Mouse (Mus musculus) C2C12 (cell line): ENCODE measurements around the gene Chn2. TPM values are rescaled to one million over a fixed set of nuclear protein-coding genes. Genes with fewer than 3 reads are reported as not detected.

Experiments used
- H3K27me3 ChIP-seq: one replicate; pipeline ENCODE4 v1.6.1; 2011; ENCODE audit not compliant: control insufficient read depth, insufficient read depth, insufficient read length
- H3K36me3 ChIP-seq: one replicate; pipeline ENCODE4 v1.6.1; 2011; ENCODE audit not compliant: control insufficient read depth, insufficient read depth
- H3K4me3 ChIP-seq: one replicate; pipeline ENCODE4 v1.5.1; 2011; ENCODE audit warnings: mild to moderate bottlenecking, control low read depth; ENCODE audit not compliant: poor library complexity, insufficient read depth, severe bottlenecking
- H3K79me2 ChIP-seq: one replicate; pipeline ENCODE4 v1.6.1; 2011; ENCODE audit not compliant: control insufficient read depth, insufficient read depth
- H3K79me3 ChIP-seq: one replicate; pipeline ENCODE4 v1.6.1; 2011; ENCODE audit warnings: low read depth, control low read depth
- H3ac ChIP-seq: one replicate; pipeline ENCODE3; 2011; ENCODE audit warnings: low read depth; ENCODE audit not compliant: control insufficient read depth, insufficient read length
- CEBPB ChIP-seq: IDR thresholded peaks from one replicate; pipeline ENCODE4 v1.6.1; 2011; ENCODE audit warnings: low read depth, mild to moderate bottlenecking, control low read depth, moderate library complexity
- CTCF ChIP-seq: IDR thresholded peaks from one replicate; pipeline ENCODE4 v1.5.1; 2011; ENCODE audit not compliant: control insufficient read depth, insufficient read depth, insufficient read length
- FOSL1 ChIP-seq: IDR thresholded peaks from one replicate; pipeline ENCODE4 v1.8.0; 2011; ENCODE audit warnings: mild to moderate bottlenecking, low read length; ENCODE audit not compliant: poor library complexity, insufficient read depth, severe bottlenecking
- MAX ChIP-seq: IDR thresholded peaks from one replicate; pipeline ENCODE4 v1.6.1; 2011; ENCODE audit warnings: mild to moderate bottlenecking, control low read depth
- MYOD1 ChIP-seq: IDR thresholded peaks from one replicate; pipeline ENCODE4 v1.6.1; 2011; ENCODE audit warnings: low read depth; ENCODE audit not compliant: control insufficient read depth, insufficient read length
- MYOG ChIP-seq: IDR thresholded peaks from one replicate; pipeline ENCODE4 v1.6.1; 2011; ENCODE audit not compliant: control insufficient read depth, insufficient read length; ENCODE audit errors: extremely low read depth
- USF1 ChIP-seq: IDR thresholded peaks from one replicate; pipeline ENCODE4 v1.6.1; 2011; ENCODE audit warnings: low read depth, mild to moderate bottlenecking, control low read depth, moderate library complexity
- polyA plus RNA-seq: library from polyadenylated mRNA; unstranded; fragments of >200 nt; fragmentation: generic; extraction: Trizol; gene quantifications from one replicate; pipeline ENCODE4 v1.2.1, GENCODE M21; 2012; ENCODE audit warnings: missing spikeins

Chn2 gene
- polyA plus RNA-seq, 1 experiment = 6.4 TPM

DNA sequence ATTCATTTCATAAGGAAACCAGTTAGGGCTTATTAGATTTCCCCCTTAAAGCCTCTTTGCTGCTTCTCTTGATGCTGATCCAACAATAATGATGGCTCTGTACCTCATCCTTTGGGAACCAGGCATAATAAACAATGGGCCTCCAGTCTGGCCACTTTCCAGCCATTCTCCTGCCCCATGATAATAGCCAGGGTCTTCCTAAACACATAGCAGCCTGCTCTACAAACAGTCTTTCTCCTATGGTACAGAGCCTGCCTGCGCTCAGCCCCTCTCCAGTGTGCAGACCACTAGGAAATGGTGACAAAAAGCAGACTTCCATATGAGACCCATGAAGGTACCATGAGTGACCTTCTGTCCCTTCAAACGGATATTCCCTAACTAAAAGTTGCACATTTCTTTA is 260.1 kb downstream of the Chn2 start:
- TF ChIP-seq CTCF (no peak), MYOG (no peak), MAX (no peak), USF1 (no peak), MYOD1 (no peak), CEBPB (no peak), FOSL1 (no peak)
- Histone ChIP-seq H3K79me3 (no peaks in the 10 kb centered on the region), H3K4me3 (no peak overlapping the region), H3K79me2 (no peaks in the 10 kb centered on the region), H3K27me3 (no peaks in the 10 kb centered on the region), H3K36me3 (no peaks in the 10 kb centered on the region), H3ac (no peak overlapping the region)

- TF ChIP-seq MYOG (no peak), MAX (no peak), MYOD1 (no peak), USF1 (no peak)
- Histone ChIP-seq H3K79me2 (no peaks in the 10 kb centered on the region), H3K27me3 (no peaks in the 10 kb centered on the region), H3K36me3 (no peaks in the 10 kb centered on the region), H3K79me3 (no peaks in the 10 kb centered on the region), H3K4me3 (no peak overlapping the region), H3ac (no peak overlapping the region)
These were observed 266.4 kb downstream of the Chn2 start for GRCm38 (mm10) chr6:54305777-54306176.

- no peak overlapping the region for H3ac ChIP-seq
- H3K79me3 ChIP-seq = no peaks in the 10 kb centered on the region
- no peaks in the 10 kb centered on the region for H3K79me2 ChIP-seq
- H3K36me3 ChIP-seq = no peaks in the 10 kb centered on the region
- H3K27me3 ChIP-seq = no peaks in the 10 kb centered on the region
- TF ChIP-seq CTCF (no peak), MYOG (no peak), MYOD1 (no peak), MAX (no peak), CEBPB (no peak), FOSL1 (no peak), USF1 (no peak)
- no peak overlapping the region for H3K4me3 ChIP-seq
These were observed 273.7 kb downstream of the Chn2 start for GRCm38 (mm10) chr6:54313071-54313470.

- Histone ChIP-seq H3K27me3 (no peaks in the 10 kb centered on the region), H3ac (no peak overlapping the region), H3K36me3 (no peaks in the 10 kb centered on the region), H3K79me3 (no peaks in the 10 kb centered on the region), H3K79me2 (no peaks in the 10 kb centered on the region), H3K4me3 (no peak overlapping the region)
- TF ChIP-seq CEBPB = no peak
- no peak for TF ChIP-seq MAX
- TF ChIP-seq CTCF = no peak
- TF ChIP-seq MYOD1 = no peak
- no peak for TF ChIP-seq FOSL1
- no peak for TF ChIP-seq USF1
- no peak for TF ChIP-seq MYOG
These were observed 279.3 kb downstream of the Chn2 start for GRCm38 (mm10) chr6:54318618-54319017.

- Histone ChIP-seq H3K4me3 (no peak overlapping the region), H3K79me2 (no peaks in the 10 kb centered on the region), H3K27me3 (no peaks in the 10 kb centered on the region), H3ac (no peak overlapping the region), H3K79me3 (no peaks in the 10 kb centered on the region), H3K36me3 (no peaks in the 10 kb centered on the region)
- TF ChIP-seq MYOD1 (no peak), USF1 (no peak), CTCF (no peak), MAX (no peak), CEBPB (no peak), MYOG (no peak), FOSL1 (no peak)
These were observed 279.8 kb downstream of the Chn2 start for GRCm38 (mm10) chr6:54319198-54319597.

DNA sequence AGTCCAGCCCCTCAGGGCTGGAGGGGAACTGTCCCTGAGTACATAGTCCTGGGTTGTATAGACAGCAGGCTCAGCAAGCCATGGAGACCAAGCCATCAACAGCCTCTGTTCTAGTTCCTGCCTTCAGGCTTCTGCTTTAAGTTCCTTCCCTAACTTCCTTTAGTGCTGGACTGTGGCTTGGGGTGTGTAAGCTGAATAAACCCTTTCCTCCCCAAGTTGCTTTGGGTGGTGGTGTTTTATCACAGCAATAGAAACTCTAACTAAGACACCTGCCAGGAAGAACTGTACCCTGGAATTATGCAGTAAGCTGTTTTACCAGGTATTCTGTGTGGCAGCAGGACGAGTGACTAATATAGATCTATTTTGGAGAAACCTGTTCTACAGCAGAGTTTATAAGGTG is 280.9 kb downstream of the Chn2 start:
- TF ChIP-seq CTCF (no peak), CEBPB (no peak), MYOD1 (no peak), FOSL1 (no peak)
- H3K27me3 ChIP-seq = no peaks in the 10 kb centered on the region

More for the DNA sequence above, 280.9 kb downstream of the Chn2 start:
- Histone ChIP-seq H3K79me3 (no peaks in the 10 kb centered on the region), H3K79me2 (no peaks in the 10 kb centered on the region), H3K4me3 (no peak overlapping the region), H3ac (no peak overlapping the region), H3K36me3 (no peaks in the 10 kb centered on the region)
